Mouse (Mus musculus) ES-E14 (cell line): ENCODE results near the gene Dnph1. TPM values are rescaled to one million over a fixed set of nuclear protein-coding genes. Genes with fewer than 3 reads are reported as not detected.
A peak's percentile ranks its signal among the peaks of the same experiment; 100 is the strongest.

Experiments
- DNase-seq: peaks from one replicate; pipeline ENCODE4 v3.0.0-alpha.2; 2013; ENCODE audit warnings: low read depth, low spot score
- H3K27ac ChIP-seq: 2 replicates; pipeline ENCODE4 v1.5.1; 2012; ENCODE audit warnings: low read depth, mild to moderate bottlenecking, low read length, moderate library complexity, mixed read lengths; ENCODE audit not compliant: poor library complexity, insufficient read depth, severe bottlenecking
- H3K36me3 ChIP-seq: 2 replicates; pipeline ENCODE4 v1.6.1; 2012; ENCODE audit warnings: mild to moderate bottlenecking, low read length, moderate library complexity, mixed read lengths; ENCODE audit not compliant: control insufficient read depth, poor library complexity, insufficient read depth, severe bottlenecking
- H3K4me1 ChIP-seq, 2 experiments: fragments of 150-350 bp in 1 of 2; sonication (generic) in 1 of 2; 2 replicates each; pipeline ENCODE4 v1.6.1; 2012; ENCODE audit warnings: low read length in 2 of 2, mild to moderate bottlenecking in 1 of 2, mixed read lengths in 1 of 2; ENCODE audit not compliant: control insufficient read depth in 2 of 2, insufficient read depth in 2 of 2, poor library complexity in 1 of 2
- H3K4me3 ChIP-seq, 2 experiments: fragments of 150-350 bp in 1 of 2; sonication (generic) in 1 of 2; 2 replicates each; pipeline ENCODE4 v1.5.1; 2012; ENCODE audit warnings: low read length in 2 of 2, low read depth in 1 of 2, mild to moderate bottlenecking in 1 of 2, mixed read lengths in 1 of 2; ENCODE audit not compliant: insufficient read depth in 1 of 2, poor library complexity in 1 of 2, severe bottlenecking in 1 of 2
- H3K9ac ChIP-seq: 2 replicates; pipeline ENCODE4 v1.6.1; 2012; ENCODE audit warnings: low read depth, mild to moderate bottlenecking, low read length, mixed read lengths; ENCODE audit not compliant: poor library complexity, insufficient read depth, severe bottlenecking
- H3K9me3 ChIP-seq: fragments of 150-350 bp; sonication (generic); 2 replicates; pipeline ENCODE4 v1.6.1; 2012; ENCODE audit warnings: low read depth, mild to moderate bottlenecking, low read length; ENCODE audit not compliant: control insufficient read depth, insufficient read depth
- CHD2 ChIP-seq: IDR thresholded peaks from 2 replicates; pipeline ENCODE4 v1.6.1; 2014; ENCODE audit warnings: mild to moderate bottlenecking, low read depth, low read length, inconsistent platforms
- HCFC1 ChIP-seq: IDR thresholded peaks from 2 replicates; pipeline ENCODE4 v1.6.1; 2012; ENCODE audit warnings: low read length, inconsistent platforms, borderline replicate concordance; ENCODE audit not compliant: insufficient read depth
- MAFK ChIP-seq: IDR thresholded peaks from 2 replicates; pipeline ENCODE4 v1.6.1; 2014; ENCODE audit warnings: mild to moderate bottlenecking, low read depth, low read length, inconsistent platforms; ENCODE audit not compliant: insufficient read depth
- ZC3H11A ChIP-seq: IDR thresholded peaks from 2 replicates; pipeline ENCODE4 v1.6.1; 2012; ENCODE audit warnings: low read depth, mild to moderate bottlenecking, inconsistent platforms, low read length, borderline replicate concordance
- ZNF384 ChIP-seq: IDR thresholded peaks from 2 replicates; pipeline ENCODE4 v1.6.1; 2012; ENCODE audit warnings: low read depth, low read length, inconsistent platforms
- in situ Hi-C, 2 experiments: fragments of 600-800 bp; cut with MboI; formaldehyde crosslinking; loops; one replicate each; pipeline ENCODE4 v1.15.1; 2025; ENCODE audit warnings: low sequenced_read_pairs in 2 of 2, inconsistent platforms in 1 of 2; ENCODE audit not compliant: unreplicated experiment in 2 of 2
- total RNA-seq: library from RNA; depleted of rRNA; stranded (reverse); fragments of 300-350 nt; gene quantifications from 2 replicates; pipeline ENCODE4 v1.2.3, GENCODE M21; 2012; rRNA removed

Dnph1 gene
- total RNA-seq = 44.1 and 48.2 TPM in 2 replicates

- Histone ChIP-seq H3K4me3 (peak within 1 kb of the TSS; percentile 89 to 90), H3K9ac (peak within 1 kb of the TSS; percentile 93), H3K4me1 (peaks cover 0 to 12% of the 10 kb centered on the region in 2 experiments; a peak in 2 of 4 replicates), H3K36me3 (peaks cover 21% of the 10 kb centered on the region), H3K27ac (peak within 1 kb of the TSS; percentile 8; the same call in 1 of the 2 replicates), H3K9me3 (no peaks in the 10 kb centered on the region)
- TF ChIP-seq CHD2 (no peak), ZC3H11A (no peak), MAFK (no peak)
- peak; percentile 86 for DNase-seq
- in situ Hi-C loops = no loop called here
These were observed at the start of gene Dnph1 for GRCm38 (mm10) chr17:46496623-46497434. Dnph1 (plus strand) TSS chr17:46496711.

DNA sequence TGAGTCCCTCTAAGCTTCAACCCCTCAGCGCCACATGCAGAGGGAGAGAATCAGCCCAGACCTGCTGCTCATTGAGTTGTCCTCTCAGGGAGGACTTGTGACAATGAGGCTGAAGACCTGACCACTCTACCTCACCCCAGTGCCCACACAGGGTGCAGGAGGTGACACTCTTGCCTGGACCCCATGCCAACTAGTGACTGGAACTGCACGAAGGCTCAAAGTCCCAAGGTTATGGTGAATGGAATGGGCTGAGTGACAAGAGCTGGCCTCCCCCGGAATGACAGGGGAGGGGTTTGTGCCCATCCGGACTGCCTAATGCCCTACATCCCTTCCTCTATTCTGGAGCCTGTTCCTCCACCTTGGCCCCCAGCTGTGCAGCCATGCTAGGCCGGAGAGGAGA, 43.8 kb upstream of the Dnph1 start:
- in situ Hi-C loops = no loop called here
- no peak for TF ChIP-seq ZC3H11A
- no peak for TF ChIP-seq CHD2
- TF ChIP-seq ZNF384 = no peak
- TF ChIP-seq HCFC1 = no peak
- no peak for TF ChIP-seq MAFK
- H3K27ac ChIP-seq = no peak overlapping the region
- H3K9me3 ChIP-seq = no peaks in the 10 kb centered on the region
- H3K4me3 ChIP-seq = no peak overlapping the region
- no peak for DNase-seq
- H3K9ac ChIP-seq = no peak overlapping the region
- H3K4me1 ChIP-seq = peaks cover 5 to 31% of the 10 kb centered on the region in 2 experiments
- H3K36me3 ChIP-seq = no peaks in the 10 kb centered on the region

- DNase-seq = no peak
- Histone ChIP-seq H3K9me3 (no peaks in the 10 kb centered on the region), H3K9ac (no peak overlapping the region), H3K27ac (no peak overlapping the region), H3K4me1 (peaks cover 6 to 35% of the 10 kb centered on the region in 2 experiments), H3K4me3 (no peak overlapping the region), H3K36me3 (no peaks in the 10 kb centered on the region)
- in situ Hi-C loops = no loop called here
- TF ChIP-seq HCFC1 (no peak), CHD2 (no peak), ZC3H11A (no peak), MAFK (no peak), ZNF384 (no peak)
These were observed 43.1 kb upstream of the Dnph1 start for GRCm38 (mm10) chr17:46453302-46453948.

DNA sequence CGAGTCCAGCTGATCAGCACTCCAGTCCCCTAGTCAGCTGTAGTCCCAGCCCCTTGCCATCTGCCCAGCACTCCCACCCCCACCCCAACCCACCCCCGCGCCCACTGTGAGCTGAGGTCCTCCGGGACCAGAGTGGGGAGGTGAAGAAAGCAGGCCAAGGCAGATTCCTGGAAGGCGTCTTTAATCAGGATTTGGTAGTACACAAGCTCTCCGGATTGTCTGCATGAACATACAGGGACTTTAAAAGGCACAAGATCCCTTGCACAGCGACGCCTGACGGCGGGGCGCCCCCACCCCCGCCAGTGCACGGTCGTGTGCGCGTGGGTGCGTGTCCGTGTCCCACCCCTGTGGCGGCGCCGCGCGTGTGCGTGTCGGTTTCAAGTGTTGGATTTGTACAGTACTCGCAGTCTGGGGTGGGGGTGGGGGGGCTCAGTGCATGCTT, 42.5 kb upstream of the Dnph1 start:
- Histone ChIP-seq H3K9ac (no peak overlapping the region), H3K9me3 (no peaks in the 10 kb centered on the region), H3K4me1 (peaks cover 6 to 35% of the 10 kb centered on the region in 2 experiments), H3K4me3 (peak overlapping the region; percentile 39 to 43; a peak in 2 of 4 replicates), H3K27ac (no peak overlapping the region), H3K36me3 (no peaks in the 10 kb centered on the region)
- in situ Hi-C loops = no loop called here
- no peak for TF ChIP-seq MAFK
- TF ChIP-seq ZNF384 = no peak
- TF ChIP-seq CHD2 = no peak
- TF ChIP-seq HCFC1 = no peak
- no peak for TF ChIP-seq ZC3H11A
- DNase-seq = no peak
